Mouse (Mus musculus) limb, embryonic 14.5 days (tissue): ENCODE measurements around the gene Fam214a. TPM values are rescaled to one million over a fixed set of nuclear protein-coding genes. Genes with fewer than 3 reads are reported as not detected.

ENCODE experiments used
- ATAC-seq: fragments of 200-750 bp; cut with Nextera tagmentation; 2 replicates; pipeline ENCODE4 v1.8.0; 2017; ENCODE audit warnings: low read depth, moderate number of reproducible peaks, moderate TSS enrichment; ENCODE audit not compliant: low FRiP score
- DNase-seq: peaks from one replicate; pipeline ENCODE4 v3.0.0-alpha.2; 2015; ENCODE audit warnings: low spot score
- H3K27ac ChIP-seq: fragments of 300-500 bp; sonication (generic); replicated peaks from 2 replicates; pipeline ENCODE4 v1.5.1; 2014; ENCODE audit warnings: low read depth, mild to moderate bottlenecking, low read length, moderate library complexity, mixed read lengths
- H3K27me3 ChIP-seq: fragments of 300-500 bp; sonication (generic); 2 replicates; pipeline ENCODE4 v1.6.1; 2014; ENCODE audit warnings: low read length, mixed read lengths; ENCODE audit not compliant: control insufficient read depth, insufficient read depth
- H3K36me3 ChIP-seq: fragments of 300-500 bp; sonication (generic); 2 replicates; pipeline ENCODE4 v1.6.1; 2014; ENCODE audit warnings: mild to moderate bottlenecking, low read length, moderate library complexity, mixed read lengths; ENCODE audit not compliant: control insufficient read depth, insufficient read depth
- H3K4me1 ChIP-seq: fragments of 300-500 bp; sonication (generic); 2 replicates; pipeline ENCODE4 v1.6.1; 2014; ENCODE audit warnings: antibody characterized with exemption, low read length, mixed read lengths; ENCODE audit not compliant: control insufficient read depth, insufficient read depth
- H3K4me2 ChIP-seq: fragments of 300-500 bp; sonication (generic); replicated peaks from 2 replicates; pipeline ENCODE4 v1.6.1; 2014; ENCODE audit warnings: low read depth, mild to moderate bottlenecking, low read length, moderate library complexity; ENCODE audit not compliant: severe bottlenecking
- H3K4me3 ChIP-seq: fragments of 300-500 bp; sonication (generic); replicated peaks from 2 replicates; pipeline ENCODE4 v1.5.1; 2014; ENCODE audit warnings: low read length
- H3K9ac ChIP-seq: fragments of 300-500 bp; sonication (generic); 2 replicates; pipeline ENCODE4 v1.6.1; 2014; ENCODE audit warnings: mild to moderate bottlenecking, low read depth, low read length, moderate library complexity; ENCODE audit not compliant: severe bottlenecking
- H3K9me3 ChIP-seq: fragments of 300-500 bp; sonication (generic); 2 replicates; pipeline ENCODE4 v1.6.1; 2016; ENCODE audit warnings: low read length; ENCODE audit not compliant: control insufficient read depth
- POLR2A ChIP-seq: fragments of 200-500 bp; IDR thresholded peaks from 2 replicates; pipeline ENCODE4 v1.8.0; 2012; ENCODE audit warnings: inconsistent platforms, mild to moderate bottlenecking, moderate library complexity, borderline replicate concordance; ENCODE audit not compliant: insufficient read depth, insufficient read length; ENCODE audit errors: extremely low read depth
- WGBS: fragments of 180-500 bp; shearing (Covaris S2); extraction: QIAGEN DNeasy Blood & Tissue Kit; methylation state at CpG from one replicate; pipeline ENCODE4 v1.1.7; 2014; 5-methylcytosine and 5-hydroxymethylcytosine counted together
- polyA plus RNA-seq, 2 experiments: library from polyadenylated mRNA; depleted of rRNA in 1 of 2; stranded (reverse) in 1 of 2; unstranded in 1 of 2; fragments of >200 nt; fragmentation: Nextera tagmentation in 1 of 2; extraction: Ambion mirVana in 1 of 2; gene quantifications; 2 replicates each; pipeline versions ENCODE4 v1.2.1 to v1.2.3; 2012 to 2014

Fam214a gene
- polyA plus RNA-seq, 2 experiments, result 9.6 to 10.7 TPM

GRCm38 (mm10) chr9:74970591-74970990, 17.9 kb downstream of the Fam214a start:
- Histone ChIP-seq H3K36me3 (no peaks in the 10 kb centered on the region), H3K9me3 (no peaks in the 10 kb centered on the region), H3K27me3 (no peaks in the 10 kb centered on the region), H3K27ac (no peak overlapping the region), H3K4me3 (no peak overlapping the region), H3K4me2 (no peak overlapping the region), H3K4me1 (peaks cover 9% of the 10 kb centered on the region), H3K9ac (no peak overlapping the region)
- ATAC-seq (no peak), DNase-seq (no peak)
- TF ChIP-seq POLR2A, result no peak
- 93% methylated on average over 1 of the region's 1 CpGs for WGBS

- ATAC-seq (no peak), DNase-seq (no peak)
- Histone ChIP-seq H3K4me3 (no peak overlapping the region), H3K36me3 (no peaks in the 10 kb centered on the region), H3K4me2 (no peak overlapping the region), H3K27ac (no peak overlapping the region), H3K9ac (no peak overlapping the region), H3K27me3 (no peaks in the 10 kb centered on the region), H3K4me1 (peaks cover 9% of the 10 kb centered on the region), H3K9me3 (no peaks in the 10 kb centered on the region)
- 90% methylated on average over 12 of the region's 12 CpGs for WGBS
- TF ChIP-seq POLR2A, result no peak
Measured at GRCm38 (mm10) chr9:74971191-74971976, 18.7 kb downstream of the Fam214a start.

- no peak for ATAC-seq
- no peak overlapping the region for H3K27ac ChIP-seq
- WGBS, result 91% methylated on average over 5 of the region's 5 CpGs
- peaks cover 12% of the 10 kb centered on the region for H3K4me1 ChIP-seq
- H3K36me3 ChIP-seq, result no peaks in the 10 kb centered on the region
- H3K4me3 ChIP-seq, result no peak overlapping the region
- no peak for DNase-seq
- no peak for TF ChIP-seq POLR2A
- H3K27me3 ChIP-seq, result no peaks in the 10 kb centered on the region
- H3K9me3 ChIP-seq, result no peaks in the 10 kb centered on the region
- no peak overlapping the region for H3K4me2 ChIP-seq
- H3K9ac ChIP-seq, result no peak overlapping the region
Measured at GRCm38 (mm10) chr9:74972736-74973135, 20.1 kb downstream of the Fam214a start.

- no peak for TF ChIP-seq POLR2A
- ATAC-seq (no peak), DNase-seq (no peak)
- Histone ChIP-seq H3K4me1 (peaks cover 12% of the 10 kb centered on the region), H3K4me3 (no peak overlapping the region), H3K27me3 (no peaks in the 10 kb centered on the region), H3K27ac (no peak overlapping the region), H3K9me3 (no peaks in the 10 kb centered on the region), H3K4me2 (no peak overlapping the region), H3K9ac (no peak overlapping the region), H3K36me3 (no peaks in the 10 kb centered on the region)
- WGBS, result 81% methylated on average over 4 of the region's 4 CpGs
Measured at GRCm38 (mm10) chr9:74973154-74973553, 20.5 kb downstream of the Fam214a start.

- 13% methylated on average over 11 of the region's 11 CpGs for WGBS
- no peak for DNase-seq
- ATAC-seq, result no peak
- no peak for TF ChIP-seq POLR2A
- peak overlapping the region; percentile 77 for H3K4me2 ChIP-seq
- H3K4me1 ChIP-seq, result peaks cover 12% of the 10 kb centered on the region
- H3K36me3 ChIP-seq, result no peaks in the 10 kb centered on the region
- no peak overlapping the region for H3K4me3 ChIP-seq
- no peak overlapping the region for H3K9ac ChIP-seq
- H3K27me3 ChIP-seq, result no peaks in the 10 kb centered on the region
- H3K9me3 ChIP-seq, result no peaks in the 10 kb centered on the region
- no peak overlapping the region for H3K27ac ChIP-seq
Measured at GRCm38 (mm10) chr9:74974758-74975157, 22.1 kb downstream of the Fam214a start.

GRCm38 (mm10) chr9:74975416-74975815, 22.7 kb downstream of the Fam214a start:
- DNase-seq (no peak), ATAC-seq (peak; percentile 43)
- 15% methylated on average over 7 of the region's 7 CpGs for WGBS
- no peaks in the 10 kb centered on the region for H3K27me3 ChIP-seq
- no peak for TF ChIP-seq POLR2A
- H3K9me3 ChIP-seq, result no peaks in the 10 kb centered on the region
- H3K4me2 ChIP-seq, result peak overlapping the region; percentile 77
- H3K4me3 ChIP-seq, result peak overlapping the region; percentile 51
- no peaks in the 10 kb centered on the region for H3K36me3 ChIP-seq
- H3K9ac ChIP-seq, result peak overlapping the region; percentile 63
- H3K27ac ChIP-seq, result peak overlapping the region; percentile 79
- H3K4me1 ChIP-seq, result peaks cover 12% of the 10 kb centered on the region
